Mouse (Mus musculus) skeletal muscle tissue, adult 2 months (tissue): ENCODE measurements at regions not wholly inside any gene's neighbourhood (a gene's known extent, or its start where the extent isn't known, plus 50 kb on each side); places are given as distances from the start of the nearest gene placed in this dataset.

ENCODE experiments used
- DNase-seq: peaks from one replicate; pipeline ENCODE4 v3.0.0-alpha.2; 2012; ENCODE audit warnings: low read depth, low spot score

DNA sequence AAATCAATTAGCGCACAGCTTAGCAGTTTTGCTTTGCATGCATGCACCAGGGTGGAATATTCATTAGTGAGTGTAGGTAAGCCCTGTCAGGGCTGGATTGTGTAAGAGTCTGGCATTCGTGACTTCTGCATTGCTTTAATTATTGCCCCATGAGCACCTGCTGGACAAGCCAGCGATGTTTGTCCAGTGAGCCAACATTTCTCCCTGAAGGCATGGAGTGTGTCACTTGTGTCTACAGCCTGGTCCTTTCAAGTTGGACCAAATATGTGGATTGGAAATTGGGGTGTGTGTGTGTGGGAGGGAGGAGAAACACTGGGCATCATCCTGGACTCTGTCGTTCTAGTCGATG lies 115.9 kb downstream of the Evx1 start:
- no peak for DNase-seq

- DNase-seq: no peak
Measured at GRCm38 (mm10) chr6:52433234-52433633, 119.9 kb downstream of the Evx1 start.

DNA sequence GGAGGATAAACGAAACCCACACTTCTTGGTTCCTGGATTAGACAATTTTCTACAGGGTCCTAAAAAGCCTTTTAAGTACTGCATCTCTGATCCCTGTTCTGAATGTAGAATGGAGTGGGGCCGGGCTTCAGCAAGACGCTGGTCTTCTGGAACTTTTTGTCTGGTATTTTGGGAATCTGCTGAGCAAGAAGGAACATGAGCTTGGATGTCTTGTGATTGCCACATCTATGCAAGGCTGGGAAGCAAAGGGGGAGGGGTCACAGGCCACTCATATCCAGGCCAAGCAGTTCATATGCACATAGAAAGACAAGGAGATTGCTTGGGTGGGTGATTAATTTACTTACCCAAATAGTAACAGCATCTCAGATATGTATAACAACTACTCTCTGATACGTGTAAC lies 121.5 kb downstream of the Evx1 start:
- DNase-seq: no peak

GRCm38 (mm10) chr6:52435358-52435757 lies 122.1 kb downstream of the Evx1 start:
- DNase-seq: no peak

DNA sequence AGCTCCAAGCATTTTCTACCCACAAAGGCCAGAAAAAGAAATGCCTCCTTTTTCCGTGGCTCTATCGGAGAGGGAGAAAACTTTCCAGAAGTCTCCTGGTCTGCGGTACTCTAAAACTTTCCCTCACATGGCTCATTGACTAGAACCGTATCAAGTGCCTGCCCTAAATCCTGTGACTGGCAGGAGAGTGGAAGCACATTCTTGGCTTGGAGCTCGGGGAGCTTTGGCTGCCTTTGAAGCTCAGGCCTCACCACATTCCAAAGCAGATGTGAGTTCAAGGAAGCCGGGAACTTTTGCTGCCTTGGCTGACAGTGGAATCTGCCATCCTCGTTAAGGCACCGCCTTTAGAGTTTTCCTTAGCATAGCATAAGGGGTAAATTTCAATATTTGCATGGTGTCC lies 125.1 kb downstream of the Evx1 start:
- DNase-seq: peak; percentile 62

- DNase-seq: no peak
Measured at GRCm38 (mm10) chr6:52439204-52439603, 125.9 kb downstream of the Evx1 start.

- DNase-seq: no peak
Measured at GRCm38 (mm10) chr6:52440160-52440559, 126.9 kb downstream of the Evx1 start.

- no peak for DNase-seq
Measured at GRCm38 (mm10) chr6:52443112-52443984, 130.1 kb downstream of the Evx1 start.

DNA sequence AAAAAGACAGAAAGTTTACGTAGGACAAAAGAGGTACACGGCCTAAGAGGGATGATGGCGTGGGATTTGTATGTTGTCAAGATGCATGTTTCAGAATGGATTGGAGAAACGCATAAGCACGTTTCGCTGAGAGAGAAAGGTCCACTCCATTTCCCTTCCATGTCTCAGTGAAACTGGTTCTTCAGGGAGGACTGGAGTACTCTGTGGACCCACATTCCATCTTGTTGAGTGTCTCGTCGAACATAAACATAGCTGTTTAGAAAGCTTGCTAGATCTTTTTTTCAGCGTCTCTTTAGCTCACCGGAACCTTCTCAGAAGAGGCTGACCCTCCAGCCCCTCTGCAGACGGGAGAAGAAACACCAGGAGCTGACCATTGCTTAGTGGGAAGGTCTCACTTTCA lies 145.5 kb downstream of the Evx1 start:
- no peak for DNase-seq

DNA sequence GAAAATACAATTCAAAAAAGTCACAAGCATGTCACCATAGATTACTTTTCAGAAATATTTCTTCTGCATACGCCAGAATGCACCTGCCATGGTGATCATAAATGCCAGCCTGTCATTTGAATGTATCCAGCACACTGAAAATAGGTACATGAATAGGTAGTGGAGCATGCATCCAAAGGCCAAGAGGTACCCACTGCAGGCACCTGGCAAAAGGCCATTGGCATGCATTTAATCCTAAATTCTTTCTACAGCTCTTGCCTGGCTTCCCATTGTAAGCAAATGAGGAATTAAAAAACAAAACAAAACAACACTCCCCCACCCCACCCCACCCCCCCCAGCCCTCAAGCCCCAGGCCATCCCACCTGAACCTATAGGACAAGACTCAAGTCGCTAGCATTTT lies 147.9 kb downstream of the Evx1 start:
- DNase-seq: no peak

- DNase-seq: no peak
Measured at GRCm38 (mm10) chr6:52463369-52463768, 150.1 kb downstream of the Evx1 start.

DNA sequence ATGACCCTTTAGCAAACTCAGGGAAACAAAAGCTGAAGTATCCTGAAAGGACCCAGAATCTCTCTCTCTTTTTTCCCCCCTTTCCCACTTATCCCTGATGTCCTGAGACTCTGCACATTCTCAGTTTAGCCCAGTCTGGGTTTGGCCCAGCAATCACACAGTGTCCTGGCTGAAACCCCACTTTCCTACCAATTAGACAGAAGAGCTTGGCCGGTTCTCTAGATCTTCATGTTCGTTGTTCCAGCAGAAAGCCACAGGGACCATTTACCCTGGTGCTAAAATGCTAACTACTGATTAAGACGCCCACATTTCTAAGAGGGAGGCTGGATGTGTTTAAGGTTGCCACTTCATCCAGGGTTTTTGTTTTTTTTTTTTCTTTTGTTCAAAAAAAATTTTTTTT lies 151.3 kb downstream of the Evx1 start:
- peak; percentile 40 for DNase-seq

GRCm38 (mm10) chr6:52465834-52466525 lies 152.7 kb downstream of the Evx1 start:
- DNase-seq: no peak

GRCm38 (mm10) chr6:52470831-52471230 lies 157.5 kb downstream of the Evx1 start:
- no peak for DNase-seq

GRCm38 (mm10) chr6:52471384-52471957 lies 158.2 kb downstream of the Evx1 start:
- no peak for DNase-seq

GRCm38 (mm10) chr6:52472008-52472407 lies 158.7 kb downstream of the Evx1 start:
- DNase-seq: no peak

DNA sequence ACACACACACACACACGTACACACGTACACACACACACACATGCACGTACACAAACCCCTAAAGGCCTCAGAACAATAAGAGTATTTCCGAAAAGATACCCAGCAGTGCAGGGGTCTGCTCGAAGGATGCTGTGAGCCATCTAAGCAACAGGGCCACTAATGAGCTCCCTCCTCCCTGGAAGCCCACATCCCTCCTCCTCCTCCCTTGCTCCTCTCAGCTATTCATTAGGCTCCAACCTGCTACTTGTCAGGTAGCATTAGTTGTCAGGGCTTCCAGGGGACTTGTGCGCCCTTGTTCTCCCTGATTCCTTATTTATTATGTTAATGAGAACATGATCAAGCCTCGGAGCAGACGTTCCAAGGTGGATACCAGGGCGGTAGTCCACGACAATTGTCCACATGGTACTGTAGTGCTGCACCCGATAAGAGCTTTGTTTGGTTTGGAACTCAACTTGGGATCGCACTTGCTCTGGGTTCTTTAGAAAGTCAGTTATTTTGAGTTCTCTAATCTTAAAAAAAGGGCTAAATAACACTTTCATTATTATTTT lies 159.8 kb downstream of the Evx1 start:
- no peak for DNase-seq

- no peak for DNase-seq
Measured at GRCm38 (mm10) chr6:52473924-52474323, 160.6 kb downstream of the Evx1 start.

GRCm38 (mm10) chr6:52475676-52476075 lies 162.4 kb downstream of the Evx1 start:
- DNase-seq: no peak

- DNase-seq: no peak
Measured at GRCm38 (mm10) chr6:52476907-52477306, 163.3 kb downstream of the Hibadh start.

GRCm38 (mm10) chr6:52477380-52477779 lies 162.8 kb downstream of the Hibadh start:
- DNase-seq: peak; percentile 47

GRCm38 (mm10) chr6:52478624-52479023 lies 161.6 kb downstream of the Hibadh start:
- DNase-seq: no peak
